Mouse (Mus musculus) heart, embryonic 10.5 days (tissue): Measurements from ENCODE around the gene Tssk3. TPM values are rescaled to one million over a fixed set of nuclear protein-coding genes. Genes with fewer than 3 reads are reported as not detected.

Experiments used
- DNase-seq: peaks from one replicate; pipeline ENCODE4 v3.0.0-alpha.2; 2017; ENCODE audit warnings: low spot score
- H3K27ac ChIP-seq: fragments of 300-500 bp; sonication (generic); 2 replicates; pipeline ENCODE4 v1.5.1; 2016; ENCODE audit warnings: mild to moderate bottlenecking
- H3K27me3 ChIP-seq: fragments of 300-500 bp; sonication (generic); 2 replicates; pipeline ENCODE4 v1.6.1; 2016; ENCODE audit warnings: mild to moderate bottlenecking; ENCODE audit not compliant: poor library complexity, insufficient read depth, severe bottlenecking
- H3K36me3 ChIP-seq: fragments of 300-500 bp; sonication (generic); 2 replicates; pipeline ENCODE4 v1.6.1; 2016; ENCODE audit warnings: mild to moderate bottlenecking, moderate library complexity
- H3K4me1 ChIP-seq: fragments of 300-500 bp; sonication (generic); 2 replicates; pipeline ENCODE4 v1.6.1; 2016; ENCODE audit warnings: mild to moderate bottlenecking
- H3K4me3 ChIP-seq: fragments of 300-500 bp; sonication (generic); 2 replicates; pipeline ENCODE4 v1.5.1; 2016; ENCODE audit warnings: mild to moderate bottlenecking, moderate library complexity
- H3K9me3 ChIP-seq: fragments of 300-500 bp; sonication (generic); 2 replicates; pipeline ENCODE4 v1.6.1; 2016; ENCODE audit warnings: mild to moderate bottlenecking, moderate library complexity
- WGBS: fragments of 180-500 bp; shearing (Covaris S2); methylation state at CpG from one replicate; pipeline ENCODE4 v1.1.7; 2016; 5-methylcytosine and 5-hydroxymethylcytosine counted together
- polyA plus RNA-seq: library from polyadenylated mRNA; unstranded; fragments of >200 nt; fragmentation: Nextera tagmentation; extraction: Ambion mirVana; gene quantifications from 2 replicates; pipeline ENCODE4 v1.2.1, GENCODE M21; 2016

Tssk3 gene
- polyA plus RNA-seq, 1 experiment from 2014 or later: not detected

DNA sequence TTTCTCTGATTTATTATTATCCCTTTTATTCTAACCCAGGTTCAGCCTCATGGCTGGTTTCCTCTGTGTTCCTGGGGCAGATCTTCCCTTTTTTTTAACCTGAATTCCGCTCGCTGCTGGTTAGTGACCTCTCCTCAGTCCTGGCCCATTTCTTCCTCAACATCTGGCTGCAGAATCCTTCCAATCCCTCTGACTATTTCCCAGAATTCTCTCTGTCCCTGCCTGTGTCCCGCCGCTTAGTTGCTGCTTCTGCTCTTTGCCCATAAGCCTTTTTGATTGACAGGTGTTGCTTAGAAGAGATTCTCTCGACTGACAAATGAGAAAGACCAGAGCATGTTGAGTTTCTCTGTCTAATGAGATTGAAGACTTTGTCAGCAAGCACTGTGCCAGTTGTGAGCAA lies 34.7 kb downstream of the Tssk3 start:
- no peak for DNase-seq
- 44% methylated on average over 5 of the region's 5 CpGs for WGBS
- Histone ChIP-seq H3K27ac (no peak overlapping the region), H3K4me3 (no peak overlapping the region), H3K9me3 (no peaks in the 10 kb centered on the region), H3K4me1 (peaks cover 3% of the 10 kb centered on the region; the same call in 1 of the 2 replicates), H3K36me3 (no peaks in the 10 kb centered on the region), H3K27me3 (no peaks in the 10 kb centered on the region)

DNA sequence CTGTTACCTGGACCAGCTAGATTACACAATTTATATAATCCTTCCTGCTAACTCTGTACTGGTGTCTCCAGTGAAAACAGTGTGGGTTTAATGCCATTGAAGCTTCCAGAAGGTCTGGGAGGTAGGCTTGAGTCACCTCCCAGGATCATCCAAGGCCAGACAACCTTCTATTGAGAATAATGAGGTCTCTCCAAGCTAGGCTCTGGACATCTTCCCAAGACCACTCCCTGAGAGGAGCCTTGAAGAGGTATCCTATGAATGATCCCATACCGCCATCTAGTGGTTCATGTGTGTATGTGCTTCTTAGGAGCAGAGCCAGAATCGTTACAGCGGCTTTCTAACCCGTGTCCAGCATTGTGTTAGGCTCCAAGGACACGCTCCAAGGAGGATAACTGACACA lies 35.6 kb downstream of the Tssk3 start:
- H3K4me1 ChIP-seq: no peaks in the 10 kb centered on the region
- 7% methylated on average over 5 of the region's 5 CpGs for WGBS
- no peaks in the 10 kb centered on the region for H3K27me3 ChIP-seq
- DNase-seq: peak; percentile 83
- H3K36me3 ChIP-seq: no peaks in the 10 kb centered on the region
- H3K27ac ChIP-seq: no peak overlapping the region
- H3K4me3 ChIP-seq: no peak overlapping the region
- no peaks in the 10 kb centered on the region for H3K9me3 ChIP-seq

DNA sequence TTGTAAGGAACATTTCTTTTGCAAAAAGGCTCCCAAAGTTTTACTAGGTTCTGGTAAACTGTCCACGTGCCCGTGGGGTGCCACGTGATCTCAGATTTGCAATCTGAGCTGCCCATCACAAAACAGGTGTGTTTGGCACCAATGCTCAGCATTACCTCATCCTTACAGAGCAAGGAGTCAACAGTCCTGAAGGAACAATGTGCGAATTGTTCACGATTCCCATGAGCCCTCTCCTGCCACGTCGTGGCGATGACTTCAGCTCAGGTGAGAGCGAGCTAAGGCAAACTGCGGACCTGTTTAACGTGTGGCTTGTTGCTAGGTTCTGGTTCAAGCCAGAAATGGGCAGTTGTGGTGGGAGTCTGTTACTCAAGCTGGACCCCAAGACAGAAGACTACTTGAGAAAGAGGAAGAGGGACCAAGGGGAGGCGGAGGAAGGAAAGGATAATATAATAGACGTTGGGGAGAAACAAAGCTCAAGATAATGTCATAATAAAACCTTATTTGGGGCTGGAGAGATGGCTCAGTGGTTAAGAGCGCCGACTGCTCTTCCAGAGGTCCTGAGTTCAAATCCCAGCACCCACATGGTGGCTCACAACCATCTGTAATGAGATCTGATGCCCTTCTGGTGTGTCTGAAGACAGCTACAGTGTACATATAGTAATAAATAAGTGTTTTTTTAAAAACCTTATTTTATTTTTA lies 39.2 kb downstream of the Tssk3 start:
- DNase-seq: no peak
- no peak overlapping the region for H3K27ac ChIP-seq
- H3K4me1 ChIP-seq: peaks cover 10% of the 10 kb centered on the region
- H3K9me3 ChIP-seq: no peaks in the 10 kb centered on the region
- no peaks in the 10 kb centered on the region for H3K36me3 ChIP-seq
- no peak overlapping the region for H3K4me3 ChIP-seq
- no peaks in the 10 kb centered on the region for H3K27me3 ChIP-seq
- 83% methylated on average over 15 of the region's 15 CpGs for WGBS

DNA sequence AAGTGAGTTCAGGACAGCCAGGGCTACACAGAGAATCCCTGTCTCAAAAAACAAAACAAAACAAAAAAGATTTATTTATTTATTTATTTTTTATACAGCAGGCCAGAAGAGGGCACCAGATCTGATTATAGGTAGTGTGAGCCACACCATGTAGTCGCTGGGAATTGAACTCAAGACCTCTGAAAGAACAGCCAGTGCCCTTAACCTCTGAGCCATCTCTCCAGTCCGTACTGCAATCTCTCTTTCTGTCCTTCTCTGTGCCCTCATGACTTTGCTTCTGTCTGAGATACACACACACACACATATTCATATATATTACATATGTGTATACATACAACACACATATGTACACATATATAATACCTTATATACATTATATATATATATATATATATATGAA lies 40.0 kb downstream of the Tssk3 start:
- Histone ChIP-seq H3K27me3 (no peaks in the 10 kb centered on the region), H3K4me1 (peaks cover 15% of the 10 kb centered on the region), H3K4me3 (no peak overlapping the region), H3K36me3 (no peaks in the 10 kb centered on the region), H3K27ac (no peak overlapping the region), H3K9me3 (no peaks in the 10 kb centered on the region)
- DNase-seq: no peak
- 71% methylated on average over 2 of the region's 2 CpGs for WGBS

DNA sequence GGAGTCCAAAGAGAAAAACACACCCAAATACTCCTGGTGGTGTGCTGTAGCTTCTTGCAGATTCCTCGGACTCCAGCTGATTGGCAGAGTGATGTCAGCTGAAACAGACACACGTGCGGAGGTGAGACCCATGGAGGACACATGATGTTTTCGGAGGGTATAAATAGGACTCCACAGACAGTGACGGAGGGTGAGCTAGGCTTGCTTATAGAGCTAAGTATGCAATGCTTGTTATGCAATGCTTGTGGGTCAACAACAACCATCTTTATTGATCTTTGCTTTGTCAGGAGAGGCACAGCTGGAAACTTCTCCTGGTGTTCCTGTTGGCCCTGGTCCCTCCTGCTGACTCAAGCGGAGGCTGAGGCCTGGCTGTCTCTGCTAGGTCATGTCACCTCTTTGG lies 42.1 kb downstream of the Tssk3 start:
- no peaks in the 10 kb centered on the region for H3K36me3 ChIP-seq
- no peaks in the 10 kb centered on the region for H3K27me3 ChIP-seq
- no peak for DNase-seq
- 80% methylated on average over 6 of the region's 6 CpGs for WGBS
- H3K9me3 ChIP-seq: no peaks in the 10 kb centered on the region
- H3K4me3 ChIP-seq: no peak overlapping the region
- peaks cover 21% of the 10 kb centered on the region for H3K4me1 ChIP-seq
- H3K27ac ChIP-seq: no peak overlapping the region

DNA sequence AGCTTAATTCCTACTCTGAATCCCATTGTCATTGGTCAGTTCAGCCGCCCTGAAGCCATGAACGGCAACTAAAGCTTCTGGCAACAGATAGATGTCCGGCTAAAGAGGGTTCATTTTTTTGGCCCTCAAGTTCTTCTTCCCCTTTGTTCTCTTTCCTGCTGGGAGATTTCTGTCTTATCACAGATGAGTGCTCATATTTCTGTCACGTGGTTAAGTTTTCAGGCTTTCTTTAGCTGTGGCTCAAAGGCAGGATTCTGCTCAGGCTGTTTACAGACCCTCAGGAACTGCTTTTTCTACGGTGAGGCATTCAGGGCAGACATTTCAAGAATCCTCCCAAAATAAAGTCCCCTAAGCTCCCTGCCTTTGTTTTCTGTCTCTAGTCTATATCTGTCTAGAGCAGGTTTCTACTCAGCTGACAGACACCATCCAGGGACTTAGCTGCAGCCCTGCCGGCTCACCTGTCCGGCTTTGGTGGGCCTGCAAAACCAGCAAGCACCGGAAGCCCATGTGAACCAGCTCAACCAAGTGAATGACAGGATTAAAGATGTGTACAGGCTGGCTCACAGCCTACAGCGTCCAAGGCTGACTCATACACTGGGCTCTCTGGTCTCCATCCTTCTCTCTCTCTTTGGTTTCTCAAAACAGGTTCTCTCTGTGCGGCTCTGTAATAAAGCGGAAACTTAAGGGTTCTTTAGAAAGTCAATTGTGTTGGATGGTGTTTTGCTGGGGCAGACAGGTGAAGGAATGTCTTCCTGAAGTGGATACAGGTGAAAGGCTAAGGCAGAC lies 42.9 kb downstream of the Tssk3 start:
- Histone ChIP-seq H3K4me1 (peaks cover 21% of the 10 kb centered on the region), H3K36me3 (no peaks in the 10 kb centered on the region), H3K4me3 (no peak overlapping the region), H3K27ac (peak overlapping the region; percentile 18; the same call in 1 of the 2 replicates), H3K9me3 (no peaks in the 10 kb centered on the region), H3K27me3 (peaks cover 3% of the 10 kb centered on the region; the same call in 1 of the 2 replicates)
- DNase-seq: no peak
- WGBS: 67% methylated on average over 11 of the region's 11 CpGs

DNA sequence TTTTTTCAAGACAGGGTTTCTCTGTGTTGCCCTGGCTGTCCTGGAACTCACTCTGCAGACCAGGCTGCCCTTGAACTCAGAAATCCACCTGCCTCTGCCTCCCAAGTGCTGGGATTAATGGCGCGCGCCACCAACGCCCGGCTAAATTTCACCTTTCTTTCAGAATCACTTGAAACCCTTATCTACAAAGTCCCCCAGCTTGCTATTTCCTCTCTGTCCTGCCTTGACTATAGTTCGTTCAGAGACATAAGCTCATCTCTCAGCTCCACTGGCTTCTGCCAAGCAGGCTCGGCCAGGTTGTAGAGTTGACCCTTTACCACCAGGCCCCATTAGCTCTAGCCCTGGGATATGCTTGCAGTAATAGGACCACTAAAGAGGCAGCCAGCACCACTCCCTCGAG lies 43.5 kb downstream of the Tssk3 start:
- Histone ChIP-seq H3K27ac (0 out of 2 replicates have a peak overlapping the region, but pooled peaks have one; percentile 18), H3K27me3 (peaks cover 9% of the 10 kb centered on the region; the same call in 1 of the 2 replicates), H3K36me3 (no peaks in the 10 kb centered on the region), H3K9me3 (no peaks in the 10 kb centered on the region), H3K4me1 (peaks cover 21% of the 10 kb centered on the region), H3K4me3 (no peak overlapping the region)
- no peak for DNase-seq
- 70% methylated on average over 8 of the region's 8 CpGs for WGBS

DNA sequence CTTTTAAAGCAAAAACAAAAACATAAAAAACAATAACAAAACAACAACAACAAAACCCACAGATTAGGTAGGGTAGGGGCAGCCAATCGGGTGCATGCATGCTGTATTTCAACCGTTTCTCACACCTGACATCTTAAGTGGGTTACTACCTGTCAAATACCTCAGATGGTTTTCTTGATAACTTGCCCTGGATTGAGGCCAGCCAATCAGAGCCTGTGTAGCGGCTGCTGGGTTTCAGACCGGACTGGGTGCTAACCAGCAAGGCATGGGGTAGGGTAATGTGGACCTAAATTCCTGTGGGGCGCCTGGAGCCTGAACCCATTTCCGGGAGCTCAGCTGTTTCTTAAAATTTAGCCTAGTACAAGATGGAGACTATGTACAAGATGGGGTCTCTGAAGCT lies 49.7 kb downstream of the Tssk3 start:
- peak overlapping the region; percentile 60 for H3K4me3 ChIP-seq
- peaks cover 42% of the 10 kb centered on the region for H3K27me3 ChIP-seq
- WGBS: 41% methylated on average over 6 of the region's 6 CpGs

DNA sequence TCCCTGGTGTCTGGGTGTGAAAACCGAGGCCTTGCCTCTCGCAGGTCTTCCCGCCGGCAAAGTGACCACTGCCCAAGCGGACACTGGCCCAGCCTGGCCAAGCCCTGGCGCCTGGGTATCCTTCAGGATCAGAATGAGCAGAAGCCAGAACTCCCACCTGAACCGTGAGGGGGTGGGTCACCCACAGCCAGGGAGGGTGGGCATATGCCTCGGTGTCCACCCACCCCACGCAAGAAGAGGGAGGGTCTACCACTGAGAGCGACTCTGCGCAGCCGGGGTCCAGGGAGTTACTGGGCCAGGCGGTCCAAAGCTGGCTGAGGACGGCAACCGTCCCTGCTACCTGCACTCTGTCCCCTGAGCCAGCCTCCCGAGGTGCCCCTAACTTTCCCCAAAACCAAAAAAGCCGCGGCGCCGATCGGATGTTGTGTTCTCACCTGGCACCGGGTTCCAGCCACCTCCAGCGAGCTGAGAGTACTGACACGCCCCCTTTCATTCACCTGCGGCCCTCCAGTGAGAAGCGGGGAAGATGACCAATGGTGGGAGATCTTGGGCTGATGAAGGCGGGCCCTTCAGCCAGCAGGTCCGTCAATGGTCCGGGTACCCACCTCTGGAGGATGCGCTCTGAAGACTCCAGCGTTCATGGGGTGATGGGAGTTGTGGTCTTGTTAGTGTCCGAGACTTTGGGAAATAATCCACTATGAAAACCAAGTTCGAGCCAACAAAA lies 50.3 kb downstream of the Tssk3 start, which contains the start of gene Zbtb8b:
Gene Zbtb8b, minus strand, starts transcription at position 514 of the 724 bp plus-strand sequence.
- Histone ChIP-seq H3K27ac (no peak within 1 kb of the TSS), H3K4me1 (peaks cover 13% of the 10 kb centered on the region), H3K36me3 (no peaks in the 10 kb centered on the region), H3K9me3 (no peaks in the 10 kb centered on the region), H3K27me3 (peaks cover 42% of the 10 kb centered on the region), H3K4me3 (peak within 1 kb of the TSS; percentile 60)
- WGBS: 3% methylated on average over 33 of the region's 33 CpGs
- DNase-seq: peak; percentile 83

More for the DNA sequence above, 49.7 kb downstream of the Tssk3 start:
- H3K36me3 ChIP-seq: no peaks in the 10 kb centered on the region
- no peaks in the 10 kb centered on the region for H3K9me3 ChIP-seq
- H3K4me1 ChIP-seq: peaks cover 13% of the 10 kb centered on the region
- no peak for DNase-seq
- H3K27ac ChIP-seq: no peak overlapping the region

Other genes starting within 250 kb of the Tssk3 start
- gene C77080, start 229.6 kb downstream of the Tssk3 start, polyA plus RNA-seq: 1.1 and 2.7 TPM in 2 replicates
- gene Sync, start 203.4 kb downstream of the Tssk3 start, polyA plus RNA-seq: 0.42 and 1.2 TPM in 2 replicates
- gene Rbbp4, start 155.7 kb downstream of the Tssk3 start, polyA plus RNA-seq: 329 and 377 TPM in 2 replicates
- gene Zbtb8os, start 155.3 kb downstream of the Tssk3 start, polyA plus RNA-seq: 50.0 and 58.8 TPM in 2 replicates
- gene Zbtb8a, start 112.9 kb downstream of the Tssk3 start, polyA plus RNA-seq: 7.5 and 9.3 TPM in 2 replicates
- gene Zbtb8b, start 50.2 kb downstream of the Tssk3 start, polyA plus RNA-seq: 3.4 and 3.9 TPM in 2 replicates
- 22.4 and 22.9 TPM in 2 replicates for gene Bsdc1, start 29.4 kb downstream of the Tssk3 start, polyA plus RNA-seq
- gene Fam229a, start 168 bp upstream of the Tssk3 start, polyA plus RNA-seq: not detected in 2 replicates
- gene Marcksl1, start 22.6 kb upstream of the Tssk3 start, polyA plus RNA-seq: 535 and 802 TPM in 2 replicates
- gene Hdac1, start 51.7 kb upstream of the Tssk3 start, polyA plus RNA-seq: 201 and 237 TPM in 2 replicates
- gene Lck, start 82.6 kb upstream of the Tssk3 start, polyA plus RNA-seq: 3.0 and 6.3 TPM in 2 replicates
- 1.6 and 3.6 TPM in 2 replicates for gene Fam167b, start 87.5 kb upstream of the Tssk3 start, polyA plus RNA-seq
- 212 and 236 TPM in 2 replicates for gene Eif3i, start 109.6 kb upstream of the Tssk3 start, polyA plus RNA-seq
- gene Tmem234, start 109.6 kb upstream of the Tssk3 start, polyA plus RNA-seq: 184 and 200 TPM in 2 replicates
- gene Dcdc2b, start 123.2 kb upstream of the Tssk3 start, polyA plus RNA-seq: 1.1 and 1.7 TPM in 2 replicates
- gene Iqcc, start 128.1 kb upstream of the Tssk3 start, polyA plus RNA-seq: 24.0 and 29.4 TPM in 2 replicates
- 37.1 and 43.0 TPM in 2 replicates for gene Ccdc28b, start 132.9 kb upstream of the Tssk3 start, polyA plus RNA-seq
- 71.7 and 72.4 TPM in 2 replicates for gene Txlna, start 150.0 kb upstream of the Tssk3 start, polyA plus RNA-seq
- gene Kpna6, start 181.7 kb upstream of the Tssk3 start, polyA plus RNA-seq: 13.6 and 17.2 TPM in 2 replicates
- gene Tmem39b, start 205.8 kb upstream of the Tssk3 start, polyA plus RNA-seq: 8.2 and 12.2 TPM in 2 replicates